Mouse (Mus musculus) liver, postnatal 0 days (tissue): ENCODE data around the gene Selenof.

Source experiments
- CTCF ChIP-seq: sonication (generic); IDR thresholded peaks from 2 replicates; pipeline ENCODE4 v1.5.1; 2016; ENCODE audit warnings: antibody characterized with exemption, low read depth
- EP300 ChIP-seq: IDR thresholded peaks from 2 replicates; pipeline ENCODE4 v1.6.1; 2016; ENCODE audit warnings: antibody characterized with exemption, low read depth, mild to moderate bottlenecking

DNA sequence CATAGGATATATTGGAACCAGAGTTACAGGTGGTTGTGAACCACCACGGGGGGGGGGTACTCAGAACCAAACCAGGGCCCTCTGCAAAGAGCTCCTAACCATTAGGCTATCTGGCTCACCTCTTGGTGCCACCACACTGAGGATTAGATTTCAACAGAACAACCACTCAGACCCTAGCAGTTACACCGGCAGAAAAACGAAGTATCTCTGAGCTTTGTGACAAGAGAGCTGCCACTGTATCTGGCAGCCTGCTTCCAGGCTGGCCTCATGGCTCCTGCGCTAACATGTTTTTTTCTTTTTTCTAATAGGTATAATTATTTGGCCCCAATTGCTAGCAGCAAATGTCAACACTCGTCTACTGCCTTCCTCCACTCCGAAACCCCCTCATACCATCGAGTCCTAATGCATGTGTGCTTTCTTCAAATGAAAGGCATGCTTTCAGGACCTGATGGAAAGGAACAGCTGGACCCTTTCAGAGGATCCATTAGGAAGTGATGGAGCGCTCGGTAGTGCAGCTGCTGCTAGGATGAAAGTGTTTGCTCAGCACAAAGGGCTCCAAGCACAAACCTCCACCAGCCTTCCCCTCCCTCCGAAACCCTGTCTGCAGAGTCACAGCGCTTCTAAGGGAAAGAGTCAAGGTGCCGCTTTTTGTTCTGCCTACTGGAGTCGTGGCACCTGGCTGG is 53.0 kb downstream of the Selenof start:
- TF ChIP-seq EP300 = no peak
- TF ChIP-seq CTCF = no peak
